Mouse (Mus musculus): ENCODE results near the gene Plch1. TPM values are rescaled to one million over a fixed set of nuclear protein-coding genes. Genes with fewer than 3 reads are reported as not detected.

Gene Plch1
- polyA plus RNA-seq, 1 experiment from 2014 or later = 25.0 TPM

- peaks cover 12% of the 10 kb centered on the region for H3K4me1 ChIP-seq
- no peak overlapping the region for H3K4me2 ChIP-seq
- no peaks in the 10 kb centered on the region for H3K27me3 ChIP-seq
- H3K4me3 ChIP-seq (replicated peaks) = no peak overlapping the region
- no peak overlapping the region for H3K9ac ChIP-seq
- no peaks in the 10 kb centered on the region for H3K36me3 ChIP-seq (replicated peaks)
- ATAC-seq (ENCODE audit: low FRiP score) = peak; percentile 55; the same call in 1 of the 2 replicates
- H3K27ac ChIP-seq = no peak overlapping the region
- 26% methylated on average over 10 of the region's 10 CpGs for WGBS
- no peaks in the 10 kb centered on the region for H3K9me3 ChIP-seq
Measured at GRCm38 (mm10) chr3:63849765-63850346, 49.4 kb downstream of the Plch1 start.

- H3K9ac ChIP-seq = no peak overlapping the region
- 74% methylated on average over 4 of the region's 4 CpGs for WGBS
- no peaks in the 10 kb centered on the region for H3K4me1 ChIP-seq
- no peaks in the 10 kb centered on the region for H3K36me3 ChIP-seq (replicated peaks)
- no peak for ATAC-seq (ENCODE audit: low FRiP score)
- no peak overlapping the region for H3K4me3 ChIP-seq (replicated peaks)
- no peak overlapping the region for H3K27ac ChIP-seq
- H3K9me3 ChIP-seq = no peaks in the 10 kb centered on the region
- H3K27me3 ChIP-seq = no peaks in the 10 kb centered on the region
- no peak overlapping the region for H3K4me2 ChIP-seq
Measured at GRCm38 (mm10) chr3:63844141-63844540, 55.1 kb downstream of the Plch1 start.

GRCm38 (mm10) chr3:63842436-63842835 is 56.8 kb downstream of the Plch1 start:
- no peaks in the 10 kb centered on the region for H3K27me3 ChIP-seq
- 75% methylated on average over 4 of the region's 4 CpGs for WGBS
- no peak overlapping the region for H3K4me2 ChIP-seq
- no peaks in the 10 kb centered on the region for H3K36me3 ChIP-seq (replicated peaks)
- H3K9me3 ChIP-seq = no peaks in the 10 kb centered on the region
- H3K9ac ChIP-seq = no peak overlapping the region
- 0 out of 2 replicates have a peak, but pooled peaks cover 4% of the 10 kb centered on the region for H3K4me1 ChIP-seq
- no peak overlapping the region for H3K4me3 ChIP-seq (replicated peaks)
- no peak for ATAC-seq (ENCODE audit: low FRiP score)
- H3K27ac ChIP-seq = no peak overlapping the region

GRCm38 (mm10) chr3:63837750-63838149 is 61.5 kb downstream of the Plch1 start:
- Histone ChIP-seq H3K36me3 (replicated peaks) (no peaks in the 10 kb centered on the region), H3K9ac (no peak overlapping the region), H3K4me3 (replicated peaks) (no peak overlapping the region), H3K27me3 (no peaks in the 10 kb centered on the region), H3K9me3 (no peaks in the 10 kb centered on the region), H3K4me2 (no peak overlapping the region), H3K4me1 (peaks cover 14% of the 10 kb centered on the region), H3K27ac (no peak overlapping the region)
- no peak for ATAC-seq (ENCODE audit: low FRiP score)

DNA sequence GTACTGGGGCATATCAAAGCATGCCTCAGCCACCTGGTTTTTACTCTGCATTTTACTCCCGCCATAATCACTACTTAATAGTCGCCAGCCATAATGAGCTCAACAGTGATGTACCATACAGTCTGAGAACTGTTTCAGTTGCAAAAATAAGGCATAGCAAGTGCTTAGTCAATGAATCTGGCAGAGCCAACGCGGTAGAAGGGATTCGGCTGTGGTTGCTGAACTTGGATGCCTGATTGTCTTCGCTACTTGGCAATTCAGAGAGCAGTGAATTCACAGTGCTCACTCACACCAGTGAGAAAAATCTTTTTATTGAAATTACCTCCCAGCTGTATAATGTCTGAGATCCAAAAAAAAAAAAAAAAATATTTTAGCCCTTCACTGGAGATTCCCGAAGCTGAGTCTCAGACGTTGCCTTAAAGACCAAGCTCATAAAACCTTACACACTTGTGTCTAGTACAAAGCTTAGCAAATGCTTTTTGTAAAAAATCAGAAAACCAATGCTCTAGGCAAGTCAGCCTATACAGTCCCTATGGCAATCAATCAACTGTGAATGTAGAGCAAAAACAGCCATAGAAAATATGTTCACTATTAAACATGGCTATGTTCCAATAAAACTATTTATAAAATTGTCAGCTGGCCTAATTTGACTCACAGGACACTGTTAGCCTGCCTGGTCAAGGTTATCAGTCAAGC is 62.2 kb downstream of the Plch1 start:
- no peak overlapping the region for H3K4me2 ChIP-seq
- no peaks in the 10 kb centered on the region for H3K36me3 ChIP-seq (replicated peaks)
- peaks cover 14% of the 10 kb centered on the region for H3K4me1 ChIP-seq
- H3K4me3 ChIP-seq (replicated peaks) = no peak overlapping the region
- WGBS = 87% methylated on average over 8 of the region's 8 CpGs
- no peaks in the 10 kb centered on the region for H3K9me3 ChIP-seq
- H3K27ac ChIP-seq = no peak overlapping the region
- no peak for ATAC-seq (ENCODE audit: low FRiP score)
- H3K27me3 ChIP-seq = no peaks in the 10 kb centered on the region
- H3K9ac ChIP-seq = no peak overlapping the region

- Histone ChIP-seq H3K4me2 (no peak overlapping the region), H3K27me3 (no peaks in the 10 kb centered on the region), H3K9me3 (no peaks in the 10 kb centered on the region), H3K4me1 (peaks cover 14% of the 10 kb centered on the region), H3K36me3 (replicated peaks) (no peaks in the 10 kb centered on the region), H3K4me3 (replicated peaks) (no peak overlapping the region), H3K27ac (no peak overlapping the region), H3K9ac (no peak overlapping the region)
- ATAC-seq (ENCODE audit: low FRiP score) = no peak
Measured at GRCm38 (mm10) chr3:63835816-63836215, 63.5 kb downstream of the Plch1 start.

DNA sequence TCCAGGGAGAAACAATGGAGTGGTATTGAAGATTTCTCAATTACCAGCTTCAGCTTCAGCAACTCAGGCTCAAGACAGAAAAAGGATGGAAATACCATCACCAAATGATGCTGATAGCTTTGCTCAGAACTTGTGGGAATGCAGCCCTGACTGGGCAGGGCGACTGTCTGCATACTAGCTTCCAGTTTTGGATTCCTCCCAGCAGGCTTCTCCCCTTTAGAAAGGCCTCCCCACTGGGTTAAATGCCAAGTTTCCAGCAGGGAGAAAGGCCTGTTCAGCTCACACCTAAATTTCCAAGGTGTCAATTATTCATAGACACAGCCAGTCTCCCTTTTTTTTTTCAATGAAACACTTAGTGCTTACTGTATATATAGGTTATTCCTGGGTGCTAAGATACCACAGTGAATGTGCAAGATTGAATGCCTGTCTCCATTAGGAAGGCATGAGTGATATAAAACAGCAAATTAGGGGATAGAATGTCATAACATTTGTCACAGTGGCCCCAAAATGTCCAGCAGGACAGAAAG is 75.3 kb downstream of the Plch1 start:
- Histone ChIP-seq H3K4me2 (no peak overlapping the region), H3K9me3 (no peaks in the 10 kb centered on the region), H3K27me3 (no peaks in the 10 kb centered on the region), H3K36me3 (replicated peaks) (no peaks in the 10 kb centered on the region), H3K4me1 (peaks cover 9% of the 10 kb centered on the region; the same call in 1 of the 2 replicates), H3K4me3 (replicated peaks) (no peak overlapping the region), H3K27ac (peak overlapping the region; percentile 5; the same call in 1 of the 2 replicates), H3K9ac (no peak overlapping the region)
- ATAC-seq (ENCODE audit: low FRiP score) = no peak
- WGBS = 13% methylated on average over 1 of the region's 1 CpGs

DNA sequence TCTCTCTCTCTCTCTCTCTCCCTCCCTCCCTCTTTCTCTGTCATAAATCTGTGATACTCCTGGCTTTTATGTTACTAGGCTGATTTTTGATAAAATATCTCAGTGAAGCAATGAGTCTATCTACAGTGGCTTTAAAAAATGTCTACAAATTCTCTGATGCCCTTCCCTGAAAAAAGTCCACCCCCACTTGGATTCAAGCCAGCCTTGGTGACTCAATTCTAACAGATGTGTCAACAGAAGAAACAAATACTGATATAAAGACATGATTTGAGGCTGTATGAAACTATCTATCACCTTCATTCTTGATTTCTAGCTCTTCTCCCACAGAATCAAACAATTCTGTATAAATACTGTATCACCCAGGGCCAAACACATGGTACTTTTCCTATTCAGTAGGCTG is 76.6 kb downstream of the Plch1 start:
- no peak overlapping the region for H3K4me2 ChIP-seq
- H3K27ac ChIP-seq = no peak overlapping the region
- peaks cover 9% of the 10 kb centered on the region; the same call in 1 of the 2 replicates for H3K4me1 ChIP-seq
- no peaks in the 10 kb centered on the region for H3K36me3 ChIP-seq (replicated peaks)
- no peak for ATAC-seq (ENCODE audit: low FRiP score)
- H3K4me3 ChIP-seq (replicated peaks) = no peak overlapping the region
- no peaks in the 10 kb centered on the region for H3K27me3 ChIP-seq
- H3K9me3 ChIP-seq = no peaks in the 10 kb centered on the region
- H3K9ac ChIP-seq = no peak overlapping the region

- Histone ChIP-seq H3K27ac (0 out of 2 replicates have a peak overlapping the region, but pooled peaks have one; percentile 19), H3K4me1 (no peaks in the 10 kb centered on the region), H3K27me3 (no peaks in the 10 kb centered on the region), H3K9me3 (no peaks in the 10 kb centered on the region), H3K36me3 (replicated peaks) (no peaks in the 10 kb centered on the region), H3K4me3 (replicated peaks) (no peak overlapping the region), H3K4me2 (no peak overlapping the region), H3K9ac (no peak overlapping the region)
- WGBS = 90% methylated on average over 3 of the region's 3 CpGs
- no peak for ATAC-seq (ENCODE audit: low FRiP score)
Measured at GRCm38 (mm10) chr3:63815131-63815530, 84.1 kb downstream of the Plch1 start.

GRCm38 (mm10) chr3:63814203-63814602 is 85.1 kb downstream of the Plch1 start:
- ATAC-seq (ENCODE audit: low FRiP score) = no peak
- H3K4me1 ChIP-seq = no peaks in the 10 kb centered on the region
- H3K9me3 ChIP-seq = no peaks in the 10 kb centered on the region
- WGBS = 67% methylated on average over 1 of the region's 1 CpGs
- H3K36me3 ChIP-seq (replicated peaks) = no peaks in the 10 kb centered on the region
- H3K4me2 ChIP-seq = no peak overlapping the region
- H3K9ac ChIP-seq = no peak overlapping the region
- H3K4me3 ChIP-seq (replicated peaks) = no peak overlapping the region
- H3K27me3 ChIP-seq = no peaks in the 10 kb centered on the region
- no peak overlapping the region for H3K27ac ChIP-seq

GRCm38 (mm10) chr3:63806906-63807305 is 92.4 kb downstream of the Plch1 start:
- Histone ChIP-seq H3K4me1 (no peaks in the 10 kb centered on the region), H3K4me2 (no peak overlapping the region), H3K27me3 (no peaks in the 10 kb centered on the region), H3K36me3 (replicated peaks) (no peaks in the 10 kb centered on the region), H3K9me3 (no peaks in the 10 kb centered on the region), H3K4me3 (replicated peaks) (no peak overlapping the region), H3K9ac (no peak overlapping the region), H3K27ac (no peak overlapping the region)
- 88% methylated on average over 1 of the region's 1 CpGs for WGBS
- ATAC-seq (ENCODE audit: low FRiP score) = no peak

DNA sequence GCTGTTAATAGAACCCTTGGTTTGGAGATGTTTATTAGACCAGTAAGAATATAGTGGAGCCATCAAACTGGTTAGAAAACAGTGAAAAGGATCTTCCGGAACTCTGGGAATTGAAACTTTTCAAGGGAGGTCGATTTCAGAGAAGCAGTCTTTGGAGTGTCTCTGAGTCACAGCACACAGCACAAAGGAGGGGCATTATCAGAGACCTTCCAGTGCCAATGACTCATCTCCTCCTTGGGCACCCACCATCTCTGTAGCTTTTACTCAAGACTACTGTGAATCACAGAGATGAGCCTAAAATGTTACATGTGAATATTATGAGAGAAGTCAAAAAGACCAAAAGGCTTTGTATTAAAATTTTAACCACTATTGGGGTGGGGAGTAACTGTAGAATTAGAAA is 93.8 kb downstream of the Plch1 start:
- no peak for ATAC-seq (ENCODE audit: low FRiP score)
- 92% methylated on average over 2 of the region's 2 CpGs for WGBS
- no peak overlapping the region for H3K9ac ChIP-seq
- H3K27me3 ChIP-seq = no peaks in the 10 kb centered on the region
- no peaks in the 10 kb centered on the region for H3K9me3 ChIP-seq
- no peak overlapping the region for H3K4me2 ChIP-seq
- no peaks in the 10 kb centered on the region for H3K36me3 ChIP-seq (replicated peaks)
- no peak overlapping the region for H3K4me3 ChIP-seq (replicated peaks)
- no peak overlapping the region for H3K27ac ChIP-seq
- H3K4me1 ChIP-seq = no peaks in the 10 kb centered on the region

DNA sequence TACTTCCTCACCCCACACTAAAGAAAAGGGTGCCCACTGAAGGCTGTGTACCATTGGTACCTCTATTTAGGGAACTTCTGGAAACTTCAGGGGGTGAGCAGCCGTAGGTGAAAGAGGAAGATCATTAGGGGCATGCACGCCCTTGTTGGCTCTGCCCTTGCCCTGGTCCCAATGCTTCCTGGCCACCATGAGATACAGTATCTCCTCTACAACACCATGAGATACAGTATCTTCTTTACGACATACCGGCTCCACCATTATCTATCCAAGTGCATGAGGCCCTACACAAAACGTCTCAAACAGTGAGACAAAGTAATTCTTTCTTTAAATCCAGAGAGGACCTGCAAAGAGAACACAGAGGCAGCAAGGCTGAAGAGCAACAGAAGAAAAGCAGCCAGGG is 98.6 kb downstream of the Plch1 start:
- no peak for ATAC-seq (ENCODE audit: low FRiP score)
- 89% methylated on average over 5 of the region's 5 CpGs for WGBS
- Histone ChIP-seq H3K27ac (no peak overlapping the region), H3K4me2 (no peak overlapping the region), H3K4me1 (no peaks in the 10 kb centered on the region), H3K27me3 (no peaks in the 10 kb centered on the region), H3K9me3 (no peaks in the 10 kb centered on the region), H3K4me3 (replicated peaks) (no peak overlapping the region), H3K36me3 (replicated peaks) (no peaks in the 10 kb centered on the region), H3K9ac (no peak overlapping the region)

All from forebrain, embryonic 12.5 days (tissue).